Mouse (Mus musculus) heart, postnatal 0 days (tissue): ENCODE measurements around the gene Pde8b. TPM values are rescaled to one million over a fixed set of nuclear protein-coding genes. Genes with fewer than 3 reads are reported as not detected.

Experiments
- ATAC-seq: fragments of 200-750 bp; cut with Nextera tagmentation; 2 replicates; pipeline ENCODE4 v1.8.0; 2017; ENCODE audit warnings: low read depth, moderate number of reproducible peaks, moderate library complexity; ENCODE audit not compliant: insufficient read depth
- DNase-seq: peaks from one replicate; pipeline ENCODE4 v3.0.0-alpha.2; 2016; ENCODE audit warnings: low spot score
- H3K27ac ChIP-seq: fragments of 300-500 bp; sonication (generic); 2 replicates; pipeline ENCODE4 v1.5.1; 2014; ENCODE audit warnings: low read depth, mild to moderate bottlenecking
- H3K27me3 ChIP-seq: fragments of 300-500 bp; sonication (generic); 2 replicates; pipeline ENCODE4 v1.6.1; 2014; ENCODE audit warnings: low read length, mixed read lengths; ENCODE audit not compliant: control insufficient read depth, insufficient read depth
- H3K36me3 ChIP-seq: fragments of 300-500 bp; sonication (generic); replicated peaks from 2 replicates; pipeline ENCODE4 v1.6.1; 2014; ENCODE audit warnings: low read length, mixed read lengths; ENCODE audit not compliant: control insufficient read depth, insufficient read depth
- H3K4me1 ChIP-seq: fragments of 300-500 bp; sonication (generic); 2 replicates; pipeline ENCODE4 v1.6.1; 2014; ENCODE audit warnings: antibody characterized with exemption; ENCODE audit not compliant: control insufficient read depth, insufficient read depth
- H3K4me2 ChIP-seq: fragments of 300-500 bp; sonication (generic); 2 replicates; pipeline ENCODE4 v1.6.1; 2014; ENCODE audit warnings: low read depth, mild to moderate bottlenecking, low read length, moderate library complexity
- H3K4me3 ChIP-seq: fragments of 300-500 bp; sonication (generic); 2 replicates; pipeline ENCODE4 v1.5.1; 2014; ENCODE audit warnings: low read depth, low read length
- H3K9ac ChIP-seq: fragments of 300-500 bp; sonication (generic); replicated peaks from 2 replicates; pipeline ENCODE4 v1.6.1; 2014; ENCODE audit warnings: low read depth, low read length, mixed read lengths
- H3K9me3 ChIP-seq: fragments of 300-500 bp; sonication (generic); replicated peaks from 2 replicates; pipeline ENCODE4 v1.6.1; 2016; ENCODE audit warnings: low read length; ENCODE audit not compliant: control insufficient read depth
- CTCF ChIP-seq: IDR thresholded peaks from 2 replicates; pipeline ENCODE4 v1.5.1; 2016; ENCODE audit warnings: antibody characterized with exemption, control low read depth, low read depth
- EP300 ChIP-seq: IDR thresholded peaks from 2 replicates; pipeline ENCODE4 v1.6.1; 2016; ENCODE audit warnings: antibody characterized with exemption, low read depth
- WGBS: fragments of 180-500 bp; shearing (Covaris S2); extraction: QIAGEN DNeasy Blood & Tissue Kit; methylation state at CpG from one replicate; pipeline ENCODE4 v1.1.7; 2014; 5-methylcytosine and 5-hydroxymethylcytosine counted together
- polyA plus RNA-seq: library from polyadenylated mRNA; unstranded; fragments of >200 nt; fragmentation: Nextera tagmentation; extraction: Ambion mirVana; gene quantifications from 2 replicates; pipeline ENCODE4 v1.2.1, GENCODE M21; 2015
- total RNA-seq: library from RNA; depleted of rRNA; stranded (reverse); fragments of >200 nt; gene quantifications from 2 replicates; pipeline ENCODE4 v1.2.3, GENCODE M21; 2014; ENCODE audit warnings: low replicate concordance

Gene Pde8b
- total and polyA plus RNA-seq, 2 experiments from 2014 or later, result 0.98 TPM; not detected in 1

- Histone ChIP-seq H3K9me3 (no peaks in the 10 kb centered on the region), H3K36me3 (no peaks in the 10 kb centered on the region), H3K4me3 (no peak overlapping the region), H3K4me1 (no peaks in the 10 kb centered on the region), H3K9ac (no peak overlapping the region), H3K4me2 (no peak overlapping the region), H3K27ac (no peak overlapping the region), H3K27me3 (no peaks in the 10 kb centered on the region)
- DNase-seq (no peak), ATAC-seq (no peak)
- no peak for TF ChIP-seq CTCF
- no peak for TF ChIP-seq EP300
- WGBS, result 75% methylated on average over 5 of the region's 5 CpGs
Measured at GRCm38 (mm10) chr13:95191951-95192350, 58.2 kb downstream of the Pde8b start.

GRCm38 (mm10) chr13:95189111-95189510 lies 61.0 kb downstream of the Pde8b start:
- Histone ChIP-seq H3K27me3 (no peaks in the 10 kb centered on the region), H3K27ac (no peak overlapping the region), H3K4me1 (no peaks in the 10 kb centered on the region), H3K4me2 (no peak overlapping the region), H3K4me3 (no peak overlapping the region), H3K9ac (no peak overlapping the region), H3K9me3 (no peaks in the 10 kb centered on the region), H3K36me3 (no peaks in the 10 kb centered on the region)
- DNase-seq (no peak), ATAC-seq (no peak)
- 80% methylated on average over 2 of the region's 2 CpGs for WGBS
- TF ChIP-seq CTCF (no peak), EP300 (no peak)

GRCm38 (mm10) chr13:95187153-95187665 lies 62.9 kb downstream of the Pde8b start:
- ATAC-seq (no peak), DNase-seq (no peak)
- Histone ChIP-seq H3K27me3 (no peaks in the 10 kb centered on the region), H3K9ac (no peak overlapping the region), H3K27ac (no peak overlapping the region), H3K4me3 (no peak overlapping the region), H3K4me1 (no peaks in the 10 kb centered on the region), H3K36me3 (no peaks in the 10 kb centered on the region), H3K9me3 (no peaks in the 10 kb centered on the region), H3K4me2 (no peak overlapping the region)
- TF ChIP-seq CTCF (no peak), EP300 (no peak)
- 86% methylated on average over 5 of the region's 5 CpGs for WGBS

- no peak overlapping the region for H3K9ac ChIP-seq
- ATAC-seq (no peak), DNase-seq (no peak)
- H3K36me3 ChIP-seq, result no peaks in the 10 kb centered on the region
- no peak for TF ChIP-seq CTCF
- no peak for TF ChIP-seq EP300
- H3K4me3 ChIP-seq, result no peak overlapping the region
- H3K27me3 ChIP-seq, result no peaks in the 10 kb centered on the region
- H3K4me2 ChIP-seq, result no peak overlapping the region
- no peak overlapping the region for H3K27ac ChIP-seq
- WGBS, result 79% methylated on average over 4 of the region's 4 CpGs
- H3K4me1 ChIP-seq, result no peaks in the 10 kb centered on the region
- H3K9me3 ChIP-seq, result no peaks in the 10 kb centered on the region
Measured at GRCm38 (mm10) chr13:95186741-95187035, 63.4 kb downstream of the Pde8b start.

GRCm38 (mm10) chr13:95185891-95186740 lies 64.0 kb downstream of the Pde8b start:
- Histone ChIP-seq H3K4me2 (no peak overlapping the region), H3K36me3 (no peaks in the 10 kb centered on the region), H3K4me3 (no peak overlapping the region), H3K27me3 (no peaks in the 10 kb centered on the region), H3K9ac (no peak overlapping the region), H3K9me3 (no peaks in the 10 kb centered on the region), H3K27ac (no peak overlapping the region), H3K4me1 (no peaks in the 10 kb centered on the region)
- DNase-seq (no peak), ATAC-seq (no peak)
- TF ChIP-seq EP300, result no peak
- no peak for TF ChIP-seq CTCF
- WGBS, result 59% methylated on average over 10 of the region's 10 CpGs

GRCm38 (mm10) chr13:95183686-95184085 lies 66.5 kb downstream of the Pde8b start:
- Histone ChIP-seq H3K36me3 (no peaks in the 10 kb centered on the region), H3K27me3 (no peaks in the 10 kb centered on the region), H3K4me1 (no peaks in the 10 kb centered on the region), H3K4me3 (no peak overlapping the region), H3K9ac (no peak overlapping the region), H3K27ac (no peak overlapping the region), H3K4me2 (no peak overlapping the region), H3K9me3 (no peaks in the 10 kb centered on the region)
- ATAC-seq, result no peak
- TF ChIP-seq EP300, result no peak
- TF ChIP-seq CTCF, result no peak
- DNase-seq, result no peak
- WGBS, result 79% methylated on average over 2 of the region's 2 CpGs
